Mouse (Mus musculus): ENCODE measurements at regions not wholly inside any gene's neighbourhood (a gene's known extent, or its start where the extent isn't known, plus 50 kb on each side); places are given as distances from the start of the nearest gene placed in this dataset.
"Not testable (repeated sequence)": the region's sequence is repeated elsewhere in the genome, so short reads cannot be mapped to it uniquely, and the experiment has no call there.

DNA sequence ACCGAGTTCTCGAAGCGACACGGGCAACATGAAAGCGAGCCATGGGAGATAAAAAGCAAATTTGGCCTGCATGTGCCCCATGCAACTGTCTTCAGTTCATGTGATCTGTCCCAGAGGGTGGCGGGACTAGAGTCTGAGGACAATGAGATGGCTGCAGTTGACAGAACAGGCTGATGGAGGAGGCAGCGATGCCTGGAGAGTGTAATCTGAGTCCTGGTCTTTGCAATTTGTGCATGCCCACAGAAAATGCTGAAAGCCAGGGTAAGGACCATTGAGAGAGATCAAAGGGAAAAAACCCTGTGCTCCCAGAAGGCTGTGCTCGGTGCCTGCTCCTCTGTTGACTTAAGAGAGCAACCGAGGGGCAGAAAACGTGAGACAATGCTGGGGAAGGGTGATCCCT is 624.8 kb upstream of the BB014433 start:
- no peak for DNase-seq (ENCODE audit: low spot score)

DNA sequence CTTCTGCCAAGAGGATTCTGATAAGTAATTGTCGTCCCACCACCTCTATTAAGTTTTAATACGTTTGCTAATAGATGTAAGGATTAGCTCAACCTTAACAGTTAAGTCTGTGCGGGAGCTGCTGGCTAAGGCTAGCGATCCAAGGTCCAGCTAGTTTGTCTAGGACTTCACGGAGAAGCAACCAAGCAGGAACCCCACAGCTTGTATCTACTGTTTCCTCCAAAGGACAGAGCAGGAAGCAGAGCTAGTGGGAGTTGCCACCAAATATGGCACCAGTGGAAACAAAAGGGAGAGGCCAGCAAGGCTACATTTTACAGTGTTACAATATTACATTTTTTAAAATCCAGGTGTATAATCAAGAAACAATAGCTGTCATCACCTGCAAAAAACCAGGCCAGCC is 624.4 kb upstream of the BB014433 start:
- DNase-seq (ENCODE audit: low spot score) = no peak

DNA sequence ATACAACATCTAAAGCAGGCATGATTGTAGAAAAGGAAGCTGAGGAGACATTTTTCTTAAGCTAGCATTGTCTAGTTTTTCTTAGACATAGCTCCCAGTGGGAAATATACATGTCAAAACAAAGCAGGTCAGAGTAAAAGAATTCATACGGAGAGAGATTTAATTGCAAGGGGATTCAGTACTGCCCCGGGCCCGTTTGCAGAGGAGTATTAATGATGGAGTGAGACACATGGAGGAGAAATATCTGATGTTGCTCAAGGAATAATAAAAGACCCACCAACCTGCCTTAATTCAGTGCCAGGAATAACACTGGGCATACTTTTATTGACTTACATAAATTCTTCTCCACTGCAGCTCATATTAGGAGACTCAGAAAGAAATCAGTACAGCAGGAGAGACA is 623.6 kb upstream of the BB014433 start:
- DNase-seq (ENCODE audit: low spot score) = no peak

DNA sequence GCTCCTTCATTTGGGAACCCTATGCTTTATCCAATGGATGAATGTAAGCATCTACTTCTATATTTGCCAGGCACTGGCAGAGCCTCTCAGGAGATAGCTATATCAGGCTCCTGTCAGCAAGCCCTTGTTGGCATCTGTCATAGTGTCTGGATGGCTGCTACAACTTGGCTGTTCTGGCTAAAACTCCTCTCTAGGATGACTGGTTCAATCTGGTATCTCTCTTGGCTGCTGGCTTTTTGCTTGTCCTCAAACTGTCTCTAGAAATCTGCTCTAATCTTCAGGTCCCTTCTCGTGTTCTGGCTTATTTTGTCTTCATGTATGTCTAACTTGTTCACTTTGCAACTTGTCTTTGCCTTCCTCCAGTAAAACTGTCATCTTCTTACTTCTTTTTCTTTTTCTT is 614.7 kb upstream of the BB014433 start:
- no peak for DNase-seq (ENCODE audit: low spot score)

DNA sequence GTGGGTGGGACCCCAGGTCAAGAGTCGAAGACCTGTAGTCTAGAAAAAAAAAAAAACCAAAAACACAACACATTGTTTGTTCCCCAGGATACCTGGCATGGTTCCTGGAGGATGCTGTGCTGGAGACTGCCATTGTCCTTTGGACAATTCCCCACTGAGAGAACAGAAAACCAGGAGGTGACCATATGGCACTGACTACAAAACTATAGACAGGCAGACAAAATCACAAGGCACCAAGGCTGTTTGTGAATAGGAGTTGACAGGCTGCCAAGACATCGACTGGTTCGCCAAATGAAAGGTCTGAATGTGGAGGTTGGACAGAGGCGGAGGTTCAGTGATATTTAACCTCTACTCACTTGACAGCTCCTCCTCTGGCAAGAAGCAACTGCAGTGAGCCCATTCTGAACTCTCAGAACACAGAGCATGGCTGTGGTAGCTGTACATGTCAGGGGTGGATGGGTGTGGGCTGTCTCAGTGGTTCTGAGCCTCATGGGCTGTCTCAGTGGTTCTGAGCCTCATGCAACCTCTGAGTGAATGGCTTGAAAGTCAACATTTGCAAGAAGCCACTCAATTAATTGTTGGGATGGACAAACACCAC is 589.0 kb upstream of the BB014433 start:
- DNase-seq (ENCODE audit: low spot score) = no peak

DNA sequence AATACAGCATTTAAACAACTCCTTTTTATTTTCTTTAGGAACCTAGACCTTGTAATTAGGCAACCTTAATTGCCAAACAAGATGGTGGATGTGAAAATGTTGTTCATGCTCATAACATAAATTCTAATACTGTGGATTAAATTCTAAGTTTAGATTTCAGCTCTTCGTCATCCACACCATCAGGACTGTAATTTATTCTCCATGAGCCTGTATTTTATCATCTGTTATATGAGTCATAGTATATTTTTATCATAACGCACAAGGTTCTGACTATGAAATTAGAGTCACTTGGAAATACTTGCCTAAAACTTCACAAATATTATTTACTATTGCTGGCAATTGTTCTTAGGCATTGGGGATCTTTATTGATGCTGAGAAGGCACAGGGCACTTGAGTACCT is 582.7 kb upstream of the BB014433 start:
- DNase-seq (ENCODE audit: low spot score) = no peak

DNA sequence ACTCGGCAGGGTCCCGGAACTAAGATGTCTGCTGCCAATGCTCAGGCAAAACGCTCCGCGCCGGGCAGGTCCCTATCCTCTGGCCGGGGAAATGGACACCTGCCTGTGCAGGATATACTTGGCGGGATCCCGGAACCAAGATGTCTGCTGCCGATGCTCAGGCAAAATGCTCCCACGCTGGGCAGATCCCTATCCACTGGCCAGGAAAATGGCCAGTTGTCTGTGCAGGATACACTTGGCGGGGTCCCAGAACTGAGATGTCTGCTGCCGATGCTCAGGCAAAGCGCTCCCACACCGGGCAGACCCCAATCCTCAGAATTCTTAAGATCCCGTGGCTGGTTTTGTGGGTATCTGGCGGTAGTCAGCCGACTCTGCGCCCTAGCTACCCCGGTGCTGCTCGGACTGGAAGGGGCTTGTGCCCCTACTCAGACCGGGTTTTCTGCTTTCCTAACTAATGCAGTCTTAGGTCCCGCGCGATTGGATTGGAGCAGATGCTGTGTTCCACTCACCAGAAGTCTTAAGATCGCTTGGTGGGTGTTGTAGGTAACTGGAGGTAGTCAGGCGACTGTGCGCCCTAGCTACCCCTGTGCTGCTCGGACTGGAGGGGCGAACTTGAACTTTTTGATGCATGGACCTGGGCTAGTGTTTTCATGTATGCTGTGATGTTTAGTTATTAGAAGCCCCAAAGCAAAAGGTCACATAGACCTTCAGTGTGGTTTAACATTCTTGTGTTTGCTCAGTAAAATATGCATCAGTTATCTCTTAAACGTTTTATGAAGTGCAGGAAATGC is 577.9 kb upstream of the BB014433 start:
- DNase-seq (ENCODE audit: low spot score) = not testable (repeated sequence)

DNA sequence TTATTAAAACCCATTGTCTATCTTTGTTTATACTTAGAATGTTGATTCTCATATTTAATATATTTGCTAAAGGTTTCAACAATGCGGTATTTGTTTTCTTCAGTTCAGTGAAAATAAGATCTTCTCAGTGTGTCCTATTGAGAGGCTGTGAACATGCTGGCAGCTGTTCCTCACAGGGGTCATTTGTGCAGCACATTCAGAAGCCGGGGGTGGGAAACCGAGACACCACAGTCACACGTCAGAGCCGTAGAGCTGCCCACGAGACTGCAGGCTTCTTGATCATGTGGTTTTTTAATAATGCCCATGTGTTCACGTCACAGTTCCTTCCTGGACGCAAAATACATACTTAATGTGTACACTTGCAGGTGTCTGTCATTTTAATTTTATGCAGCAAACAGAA is 564.3 kb upstream of the BB014433 start:
- no peak for DNase-seq (ENCODE audit: low spot score)

DNA sequence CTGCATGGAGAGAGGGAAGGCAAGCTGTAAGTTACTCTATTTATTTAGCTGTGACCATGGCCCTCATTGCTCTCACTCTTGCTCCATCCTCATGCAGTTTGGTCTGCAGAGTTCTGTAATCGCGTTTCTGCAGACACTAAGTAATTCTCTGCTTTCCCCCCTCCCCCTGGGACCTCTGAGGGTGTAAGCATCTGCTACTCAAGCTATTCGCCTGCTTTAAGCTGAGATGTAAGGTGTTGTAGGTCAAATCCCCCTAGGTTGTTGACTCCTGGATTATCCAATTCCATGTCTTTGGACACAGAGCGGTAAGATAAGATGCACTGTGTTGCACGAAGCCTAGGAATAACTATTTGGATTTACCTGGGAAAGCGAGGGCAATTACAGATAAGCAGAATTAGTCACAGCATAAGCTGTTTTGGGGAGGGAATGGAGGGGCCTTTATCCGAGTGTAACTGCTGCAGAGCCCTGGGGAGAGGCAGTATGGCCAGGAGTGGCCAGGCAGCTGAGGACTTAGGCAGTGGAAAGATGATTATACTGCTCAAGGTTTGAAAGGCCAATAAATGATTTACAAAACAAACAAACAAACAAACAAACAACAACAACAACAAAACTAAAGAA is 561.8 kb upstream of the BB014433 start:
- no peak for DNase-seq (ENCODE audit: low spot score)

DNA sequence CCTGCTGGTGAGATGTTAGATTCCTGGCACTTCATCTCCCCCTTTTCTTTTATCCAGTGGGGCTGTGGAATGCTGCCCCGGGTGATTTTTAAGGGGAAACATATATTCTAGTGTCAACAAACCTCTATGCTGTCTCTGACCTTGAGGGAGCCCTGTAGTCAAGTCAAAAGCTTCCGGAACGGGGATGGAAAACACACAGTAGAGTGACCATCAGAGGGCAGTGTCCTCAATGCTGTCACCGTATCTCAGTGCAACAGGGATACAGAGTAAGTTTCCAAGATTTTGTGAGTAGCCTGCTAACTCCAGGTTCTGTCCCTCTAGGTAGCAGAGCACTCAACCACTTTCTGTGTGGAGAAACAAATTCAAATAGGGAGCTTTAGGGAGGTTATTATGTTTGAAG is 555.7 kb upstream of the BB014433 start:
- no peak for DNase-seq (ENCODE audit: low spot score)

DNA sequence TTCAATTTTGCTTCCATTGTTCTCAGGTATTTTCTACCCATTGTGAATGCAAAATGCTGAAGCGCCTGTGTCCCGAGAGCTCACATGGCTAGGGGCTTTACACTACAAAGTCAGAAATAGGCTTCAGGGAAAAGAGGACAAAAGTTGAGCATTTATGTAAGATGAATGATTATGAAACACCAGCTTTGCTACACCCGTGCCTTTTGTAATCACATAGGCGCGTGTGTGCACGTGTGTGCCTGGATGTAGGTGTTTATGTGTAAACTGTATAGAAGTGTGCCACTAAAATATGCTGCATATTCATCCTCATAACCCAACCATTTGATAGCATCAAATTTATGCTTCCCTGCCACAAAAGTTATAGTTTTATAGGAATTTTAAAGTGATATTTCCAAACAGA is 547.2 kb upstream of the BB014433 start:
- no peak for DNase-seq (ENCODE audit: low spot score)

DNA sequence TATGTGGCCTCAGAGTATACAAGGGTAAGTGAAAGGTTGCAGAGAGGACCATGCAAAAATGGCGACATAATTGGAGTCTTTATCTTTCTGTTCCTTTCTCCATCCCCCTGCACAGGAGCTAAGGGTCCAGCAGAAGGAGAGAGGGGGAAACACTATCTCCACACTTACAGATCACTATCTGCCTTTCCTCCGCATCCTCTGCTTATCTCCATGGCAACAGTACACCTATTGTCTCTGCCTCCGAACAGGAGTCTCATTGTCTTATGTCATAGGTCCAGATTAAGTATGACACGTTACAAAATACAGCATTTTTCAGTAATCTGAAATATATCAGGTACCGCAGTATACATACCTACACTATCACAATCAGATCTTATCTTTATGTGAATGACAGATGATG is 537.9 kb upstream of the BB014433 start:
- no peak for DNase-seq (ENCODE audit: low spot score)

DNA sequence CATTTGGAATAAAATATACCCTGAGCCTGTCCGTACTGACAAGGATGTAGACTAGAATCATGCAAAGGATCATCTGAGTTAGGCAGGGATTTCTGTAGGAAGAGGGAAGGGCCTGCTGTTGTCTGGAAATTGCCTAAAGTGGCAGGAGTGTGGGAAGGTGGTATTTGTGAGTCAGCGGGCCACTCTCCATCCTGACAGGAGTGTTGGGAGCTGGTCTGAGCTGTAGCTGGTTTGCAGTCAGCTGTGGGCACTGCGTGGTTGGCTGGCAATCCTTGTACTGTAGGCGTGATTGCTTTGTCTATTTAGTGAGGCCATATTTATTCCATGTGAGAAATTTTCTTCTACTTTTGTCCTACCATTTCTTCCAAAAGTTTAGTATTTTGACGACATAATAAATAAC is 524.2 kb upstream of the BB014433 start:
- no peak for DNase-seq (ENCODE audit: low spot score)

DNA sequence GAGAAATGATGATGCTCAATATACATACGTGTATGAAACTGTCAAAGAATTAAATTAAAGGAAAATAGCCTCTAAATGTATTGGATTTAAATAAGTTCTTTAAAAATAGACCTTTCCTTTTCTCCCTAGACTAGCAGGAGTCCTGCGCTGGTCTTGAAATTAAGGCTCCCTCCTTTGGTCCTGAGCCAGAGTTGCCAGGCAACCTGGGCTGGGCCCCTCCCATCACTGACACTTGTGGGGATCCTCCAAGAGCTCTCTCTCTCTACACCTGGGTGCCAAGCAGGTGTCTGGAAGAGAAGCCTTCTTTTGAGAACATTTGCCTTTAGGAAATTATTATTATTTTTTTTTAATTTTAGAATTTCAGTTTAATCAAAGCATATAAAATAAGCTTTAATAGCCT is 521.9 kb upstream of the BB014433 start:
- DNase-seq (ENCODE audit: low spot score) = no peak

DNA sequence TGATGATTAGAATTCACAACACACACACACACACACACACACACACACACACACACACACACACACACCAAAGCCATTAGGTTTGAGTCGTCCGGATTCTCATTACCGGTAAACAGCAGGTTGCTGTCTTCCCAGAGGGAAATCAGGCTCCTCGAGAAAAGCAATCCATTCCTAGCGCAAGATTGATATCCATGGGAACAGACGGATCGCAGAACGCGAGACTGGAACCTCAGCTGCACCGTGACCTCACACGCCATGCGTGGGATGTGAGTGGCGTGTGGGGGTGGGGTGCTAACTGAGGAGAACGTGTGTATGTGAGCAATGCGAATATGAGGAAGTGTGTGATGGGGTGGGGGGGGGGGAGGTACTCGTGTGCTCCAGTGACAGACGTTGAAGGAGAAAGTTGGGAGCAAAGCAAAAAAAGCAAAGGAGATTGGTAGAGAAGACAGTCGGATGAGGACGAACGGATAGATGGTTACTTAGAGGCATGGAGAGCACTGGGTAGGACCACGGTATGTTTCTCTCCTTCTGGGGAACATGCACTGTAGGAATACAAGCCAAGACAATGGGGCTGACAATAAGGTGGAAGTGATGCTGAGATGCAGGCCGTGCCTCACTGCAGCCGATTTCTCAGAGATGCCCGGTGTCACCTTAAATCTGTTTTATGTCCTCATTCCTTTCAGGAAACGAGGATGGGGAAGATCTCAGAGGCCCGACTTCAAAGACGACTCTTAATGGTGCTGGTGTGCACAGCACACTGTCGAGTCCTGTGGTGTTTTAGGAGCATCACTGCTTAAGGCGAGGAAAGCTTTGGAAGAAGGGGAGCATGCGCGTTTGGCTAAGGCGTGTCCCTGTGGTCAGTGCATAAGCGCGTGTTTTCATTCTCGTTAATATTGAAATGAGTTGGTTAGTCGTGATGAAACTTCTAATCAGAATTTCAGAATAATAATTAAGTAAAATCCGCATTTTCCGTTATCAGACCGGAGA is 516.7 kb upstream of the BB014433 start:
- DNase-seq (ENCODE audit: low spot score) = no peak

DNA sequence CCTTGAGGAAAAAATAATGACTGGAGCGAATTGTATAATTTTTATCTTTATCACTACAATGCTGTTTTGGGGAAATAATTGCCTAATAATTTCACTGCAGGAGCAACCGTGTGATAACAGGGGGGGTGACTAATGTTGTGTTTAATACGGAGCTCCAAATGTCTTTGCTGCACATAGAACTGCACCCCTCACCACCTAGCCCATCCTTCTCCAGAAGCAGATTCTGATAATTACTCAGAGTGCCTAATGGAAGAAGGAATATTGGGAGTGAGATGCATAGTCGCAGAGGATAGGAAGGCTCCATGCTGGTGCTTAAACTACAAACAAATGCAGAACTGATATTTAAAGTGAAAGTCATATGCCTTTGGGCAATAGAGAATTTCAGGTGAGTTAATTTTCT is 486.1 kb upstream of the BB014433 start:
- DNase-seq (ENCODE audit: low spot score) = no peak

DNA sequence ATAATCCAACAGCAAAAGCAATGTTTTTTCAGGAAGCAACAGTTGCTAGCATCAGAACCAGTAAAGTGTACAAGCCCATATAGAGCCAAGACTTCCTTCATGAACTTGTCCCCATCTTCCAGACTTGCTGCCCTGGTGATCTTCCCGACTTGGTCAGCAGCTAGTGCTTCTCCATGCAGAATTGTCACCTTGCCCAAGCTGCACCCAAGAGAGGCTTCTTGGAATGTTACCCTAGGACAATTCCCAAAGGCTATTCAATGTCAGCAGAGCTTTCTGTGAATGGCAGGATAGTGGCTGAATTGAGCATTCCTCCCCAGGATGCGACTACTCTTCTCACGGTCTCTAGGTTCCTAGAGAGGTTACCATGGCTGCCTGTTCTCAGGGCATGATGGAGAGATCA is 479.6 kb upstream of the BB014433 start:
- DNase-seq (ENCODE audit: low spot score) = no peak

DNA sequence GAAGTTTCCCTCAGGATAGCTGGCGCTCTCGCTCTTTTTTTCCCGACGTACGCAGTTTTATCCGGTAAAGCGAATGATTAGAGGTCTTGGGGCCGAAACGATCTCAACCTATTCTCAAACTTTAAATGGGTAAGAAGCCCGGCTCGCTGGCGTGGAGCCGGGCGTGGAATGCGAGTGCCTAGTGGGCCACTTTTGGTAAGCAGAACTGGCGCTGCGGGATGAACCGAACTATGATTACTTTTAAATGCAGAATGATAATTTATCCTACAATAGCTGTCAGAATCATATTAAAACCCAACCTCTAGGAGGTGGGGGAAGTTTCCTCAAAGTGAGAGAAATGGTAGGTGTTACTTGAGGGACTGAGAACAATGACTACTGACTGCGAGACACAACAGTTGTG is 474.0 kb upstream of the BB014433 start:
- DNase-seq (ENCODE audit: low spot score) = peak; percentile 86

DNA sequence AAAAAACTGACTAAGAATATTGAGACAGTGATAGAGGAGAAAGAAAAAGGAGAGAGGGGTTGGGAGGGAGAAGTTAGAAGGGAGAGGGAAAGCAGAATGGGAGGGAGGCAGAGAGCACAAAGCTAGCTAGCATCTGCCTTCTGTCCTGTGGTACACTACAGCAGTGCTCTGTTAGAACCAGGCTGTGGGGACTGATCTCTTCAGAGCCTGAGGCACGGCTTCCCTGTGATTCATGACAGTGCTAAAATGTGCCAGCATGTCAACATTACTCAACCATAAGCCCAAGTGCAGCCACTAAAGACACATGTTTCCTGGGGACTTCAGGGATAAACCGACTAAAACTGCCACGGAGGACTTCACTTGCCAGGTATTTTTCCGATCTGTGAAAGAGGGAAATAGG is 455.1 kb upstream of the BB014433 start:
- DNase-seq (ENCODE audit: low spot score) = no peak

DNA sequence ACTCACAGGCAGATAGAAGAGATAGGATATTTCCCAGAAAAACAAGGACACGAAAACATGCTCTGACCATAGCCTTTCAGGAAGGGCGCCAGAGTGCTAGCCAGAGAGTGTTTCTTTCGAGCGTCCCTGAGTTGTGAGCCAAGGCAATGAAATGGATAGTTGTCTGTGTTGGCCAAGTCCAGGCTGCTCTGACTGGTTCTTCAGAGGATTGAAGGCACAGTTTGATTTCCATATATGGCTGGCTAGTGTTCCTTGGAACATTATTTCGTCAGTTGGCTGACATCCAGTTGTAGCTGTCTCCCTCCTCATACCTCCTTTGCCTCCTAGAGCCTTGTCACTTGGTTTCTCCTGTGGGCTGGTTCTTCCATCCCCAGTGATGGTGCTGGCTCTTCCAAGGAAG is 451.7 kb upstream of the BB014433 start:
- no peak for DNase-seq (ENCODE audit: low spot score)

DNA sequence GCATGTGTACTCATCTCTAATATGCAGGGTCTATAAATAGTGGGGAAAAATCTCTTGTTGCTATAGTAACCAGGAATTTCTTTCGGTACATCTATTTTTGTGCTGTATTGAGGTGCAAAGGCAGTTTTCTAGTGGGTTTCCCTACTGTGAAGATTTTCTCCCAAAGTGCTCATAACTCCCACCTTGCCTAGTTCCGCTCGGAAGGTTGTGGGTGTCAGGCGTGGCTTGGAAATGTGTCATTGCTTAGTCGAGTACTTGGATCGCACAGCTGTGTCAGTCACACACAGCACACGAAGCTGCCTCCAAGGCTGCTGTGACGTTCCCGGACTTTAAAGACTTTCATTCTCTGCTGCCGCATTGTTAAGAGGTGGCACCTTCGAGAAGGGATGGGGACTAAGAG is 450.4 kb upstream of the BB014433 start:
- no peak for DNase-seq (ENCODE audit: low spot score)

DNA sequence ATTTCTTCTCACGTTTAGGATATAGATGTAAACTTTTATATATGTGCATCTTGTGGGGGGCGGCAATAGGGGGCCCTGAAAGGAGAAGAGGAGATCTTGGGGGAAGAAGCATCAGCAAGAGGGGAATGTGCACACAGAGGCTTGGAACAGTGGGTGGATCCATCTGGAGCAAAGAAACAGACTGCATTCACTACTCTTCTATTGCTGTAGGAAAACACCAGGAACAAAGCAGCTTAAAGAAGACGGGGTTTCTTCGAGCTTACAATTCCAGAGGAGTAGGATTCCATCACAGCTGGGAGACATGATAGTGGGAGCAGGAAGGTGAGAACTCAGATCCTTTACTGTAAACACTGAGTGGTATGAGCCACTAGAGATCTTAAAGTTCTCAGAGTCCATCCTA is 444.9 kb upstream of the BB014433 start:
- DNase-seq (ENCODE audit: low spot score) = no peak

All from urinary bladder, adult 2 months (tissue).